Mouse (Mus musculus) stomach, embryonic 14.5 days (tissue): ENCODE results near the gene 6030468B19Rik. TPM values are rescaled to one million over a fixed set of nuclear protein-coding genes. Genes with fewer than 3 reads are reported as not detected.

Source experiments
- ATAC-seq: fragments of 200-750 bp; cut with Nextera tagmentation; 2 replicates; pipeline ENCODE4 v1.8.0; 2017; ENCODE audit warnings: low read depth, moderate TSS enrichment; ENCODE audit not compliant: insufficient number of reproducible peaks, insufficient read depth, low FRiP score
- H3K27ac ChIP-seq: fragments of 300-500 bp; sonication (generic); 2 replicates; pipeline ENCODE4 v1.5.1; 2014; ENCODE audit warnings: mild to moderate bottlenecking, low read length, moderate library complexity, mixed read lengths
- H3K27me3 ChIP-seq: fragments of 300-500 bp; sonication (generic); 2 replicates; pipeline ENCODE4 v1.6.1; 2014; ENCODE audit warnings: low read length, control low read depth, mixed read lengths; ENCODE audit not compliant: control insufficient read depth, insufficient read depth
- H3K36me3 ChIP-seq: fragments of 300-500 bp; sonication (generic); 2 replicates; pipeline ENCODE4 v1.6.1; 2014; ENCODE audit warnings: mild to moderate bottlenecking, control low read depth, low read length, moderate library complexity, mixed read lengths; ENCODE audit not compliant: control insufficient read depth, insufficient read depth
- H3K4me1 ChIP-seq: fragments of 300-500 bp; sonication (generic); 2 replicates; pipeline ENCODE4 v1.6.1; 2014; ENCODE audit warnings: low read length, control low read depth, mixed read lengths; ENCODE audit not compliant: control insufficient read depth, insufficient read depth
- H3K4me2 ChIP-seq: fragments of 300-500 bp; sonication (generic); replicated peaks from 2 replicates; pipeline ENCODE4 v1.6.1; 2014; ENCODE audit warnings: low read depth, low read length, control low read depth
- H3K4me3 ChIP-seq: fragments of 300-500 bp; sonication (generic); 2 replicates; pipeline ENCODE4 v1.5.1; 2014; ENCODE audit warnings: low read depth, low read length, control low read depth
- H3K9ac ChIP-seq: fragments of 300-500 bp; sonication (generic); replicated peaks from 2 replicates; pipeline ENCODE4 v1.6.1; 2014; ENCODE audit warnings: low read depth, mild to moderate bottlenecking, control low read depth, low read length, moderate library complexity, mixed read lengths
- H3K9me3 ChIP-seq: fragments of 300-500 bp; sonication (generic); 2 replicates; pipeline ENCODE4 v1.6.1; 2016; ENCODE audit warnings: low read depth, low read length, control low read depth; ENCODE audit not compliant: control insufficient read depth
- WGBS: fragments of 180-500 bp; shearing (Covaris S2); extraction: QIAGEN DNeasy Blood & Tissue Kit; methylation state at CpG from one replicate; pipeline ENCODE4 v1.1.7; 2014; 5-methylcytosine and 5-hydroxymethylcytosine counted together
- polyA plus RNA-seq: library from polyadenylated mRNA; unstranded; fragments of >200 nt; fragmentation: Nextera tagmentation; extraction: Ambion mirVana; gene quantifications from 2 replicates; pipeline ENCODE4 v1.2.1, GENCODE M21; 2014

Gene 6030468B19Rik
- polyA plus RNA-seq, 1 experiment from 2014 or later = 0.23 TPM

GRCm38 (mm10) chr11:117790286-117790685 lies 7.2 kb upstream of the 6030468B19Rik start:
- H3K4me2 ChIP-seq = peak overlapping the region; percentile 41
- no peak overlapping the region for H3K9ac ChIP-seq
- H3K36me3 ChIP-seq = no peaks in the 10 kb centered on the region
- H3K27me3 ChIP-seq = no peaks in the 10 kb centered on the region
- H3K4me1 ChIP-seq = peaks cover 8% of the 10 kb centered on the region
- no peaks in the 10 kb centered on the region for H3K9me3 ChIP-seq
- WGBS = 4% methylated on average over 14 of the region's 14 CpGs
- H3K4me3 ChIP-seq = no peak overlapping the region
- ATAC-seq = peak; percentile 35; the same call in 1 of the 2 replicates
- peak overlapping the region; percentile 21; the same call in 1 of the 2 replicates for H3K27ac ChIP-seq

- Histone ChIP-seq H3K4me2 (peak overlapping the region; percentile 41), H3K4me1 (peaks cover 8% of the 10 kb centered on the region), H3K36me3 (no peaks in the 10 kb centered on the region), H3K27ac (peak overlapping the region; percentile 39), H3K4me3 (no peak overlapping the region), H3K9ac (no peak overlapping the region), H3K27me3 (no peaks in the 10 kb centered on the region), H3K9me3 (no peaks in the 10 kb centered on the region)
- 37% methylated on average over 23 of the region's 23 CpGs for WGBS
- ATAC-seq = peak; percentile 83; the same call in 1 of the 2 replicates
Measured at GRCm38 (mm10) chr11:117790703-117791440, 6.6 kb upstream of the 6030468B19Rik start.

- peaks cover 8% of the 10 kb centered on the region for H3K4me1 ChIP-seq
- H3K27ac ChIP-seq = no peak overlapping the region
- 85% methylated on average over 9 of the region's 9 CpGs for WGBS
- no peak overlapping the region for H3K4me3 ChIP-seq
- ATAC-seq = no peak
- H3K9ac ChIP-seq = no peak overlapping the region
- no peaks in the 10 kb centered on the region for H3K27me3 ChIP-seq
- no peak overlapping the region for H3K4me2 ChIP-seq
- no peaks in the 10 kb centered on the region for H3K9me3 ChIP-seq
- H3K36me3 ChIP-seq = no peaks in the 10 kb centered on the region
Measured at GRCm38 (mm10) chr11:117791441-117791761, 6.1 kb upstream of the 6030468B19Rik start.

GRCm38 (mm10) chr11:117792281-117792888 lies 5.1 kb upstream of the 6030468B19Rik start:
- ATAC-seq = peak; percentile 69
- Histone ChIP-seq H3K27ac (peak overlapping the region; percentile 12; the same call in 1 of the 2 replicates), H3K4me2 (peak overlapping the region; percentile 37), H3K4me1 (peaks cover 8% of the 10 kb centered on the region), H3K36me3 (no peaks in the 10 kb centered on the region), H3K9ac (no peak overlapping the region; the same call in 1 of the 2 replicates), H3K27me3 (no peaks in the 10 kb centered on the region), H3K9me3 (no peaks in the 10 kb centered on the region), H3K4me3 (no peak overlapping the region)
- 4% methylated on average over 22 of the region's 22 CpGs for WGBS

GRCm38 (mm10) chr11:117794035-117794551 lies 3.4 kb upstream of the 6030468B19Rik start:
- no peak for ATAC-seq
- Histone ChIP-seq H3K27ac (no peak overlapping the region), H3K9ac (no peak overlapping the region), H3K9me3 (no peaks in the 10 kb centered on the region), H3K4me2 (no peak overlapping the region), H3K4me3 (no peak overlapping the region), H3K27me3 (no peaks in the 10 kb centered on the region), H3K4me1 (peaks cover 15% of the 10 kb centered on the region), H3K36me3 (no peaks in the 10 kb centered on the region)
- WGBS = 64% methylated on average over 4 of the region's 4 CpGs

GRCm38 (mm10) chr11:117796954-117797353 lies 506 bp upstream of the 6030468B19Rik start:
- Histone ChIP-seq H3K27ac (no peak overlapping the region), H3K9me3 (no peaks in the 10 kb centered on the region), H3K4me2 (no peak overlapping the region), H3K4me1 (peaks cover 8% of the 10 kb centered on the region; the same call in 1 of the 2 replicates), H3K9ac (no peak overlapping the region), H3K36me3 (no peaks in the 10 kb centered on the region), H3K27me3 (no peaks in the 10 kb centered on the region), H3K4me3 (no peak overlapping the region)
- 34% methylated on average over 5 of the region's 5 CpGs for WGBS
- ATAC-seq = no peak

GRCm38 (mm10) chr11:117798160-117798541 lies 691 bp downstream of the 6030468B19Rik start:
- Histone ChIP-seq H3K27ac (no peak overlapping the region), H3K9me3 (no peaks in the 10 kb centered on the region), H3K9ac (no peak overlapping the region), H3K4me1 (peaks cover 8% of the 10 kb centered on the region; the same call in 1 of the 2 replicates), H3K4me2 (no peak overlapping the region), H3K4me3 (no peak overlapping the region), H3K36me3 (no peaks in the 10 kb centered on the region), H3K27me3 (no peaks in the 10 kb centered on the region)
- WGBS = 35% methylated on average over 2 of the region's 2 CpGs
- no peak for ATAC-seq

GRCm38 (mm10) chr11:117799174-117799573 lies 1.7 kb downstream of the 6030468B19Rik start:
- no peak for ATAC-seq
- WGBS = 70% methylated on average over 5 of the region's 5 CpGs
- Histone ChIP-seq H3K4me2 (no peak overlapping the region), H3K27me3 (no peaks in the 10 kb centered on the region), H3K4me1 (peaks cover 8% of the 10 kb centered on the region; the same call in 1 of the 2 replicates), H3K36me3 (no peaks in the 10 kb centered on the region), H3K27ac (no peak overlapping the region), H3K9me3 (no peaks in the 10 kb centered on the region), H3K9ac (no peak overlapping the region), H3K4me3 (no peak overlapping the region)
